Mouse (Mus musculus) kidney, postnatal 0 days (tissue): ENCODE measurements at regions not wholly inside any gene's neighbourhood (a gene's known extent, or its start where the extent isn't known, plus 50 kb on each side); places are given as distances from the start of the nearest gene placed in this dataset.

Experiments
- ATAC-seq: fragments of 200-750 bp; cut with Nextera tagmentation; replicated peaks from 2 replicates; pipeline ENCODE4 v1.8.0; 2017; ENCODE audit warnings: low read depth, moderate number of reproducible peaks, moderate TSS enrichment, moderate library complexity; ENCODE audit not compliant: low FRiP score
- DNase-seq: peaks from one replicate; pipeline ENCODE4 v3.0.0-alpha.2; 2016; ENCODE audit warnings: low spot score
- H3K27ac ChIP-seq: fragments of 300-500 bp; sonication (generic); 2 replicates; pipeline ENCODE4 v1.5.1; 2014; ENCODE audit warnings: mild to moderate bottlenecking
- H3K27me3 ChIP-seq: fragments of 300-500 bp; sonication (generic); 2 replicates; pipeline ENCODE4 v1.6.1; 2014; ENCODE audit warnings: low read length, mixed read lengths; ENCODE audit not compliant: insufficient read depth
- H3K36me3 ChIP-seq: fragments of 300-500 bp; sonication (generic); 2 replicates; pipeline ENCODE4 v1.6.1; 2014; ENCODE audit warnings: low read length, mixed read lengths; ENCODE audit not compliant: insufficient read depth
- H3K4me1 ChIP-seq: fragments of 300-500 bp; sonication (generic); replicated peaks from 2 replicates; pipeline ENCODE4 v1.6.1; 2014; ENCODE audit warnings: antibody characterized with exemption, low read length, mixed read lengths; ENCODE audit not compliant: insufficient read depth
- H3K4me2 ChIP-seq: fragments of 300-500 bp; sonication (generic); 2 replicates; pipeline ENCODE4 v1.6.1; 2014; ENCODE audit warnings: mild to moderate bottlenecking, low read length, moderate library complexity, mixed read lengths
- H3K4me3 ChIP-seq: fragments of 300-500 bp; sonication (generic); replicated peaks from 2 replicates; pipeline ENCODE4 v1.5.1; 2014; ENCODE audit warnings: low read depth, low read length
- H3K9ac ChIP-seq: fragments of 300-500 bp; sonication (generic); 2 replicates; pipeline ENCODE4 v1.6.1; 2014; ENCODE audit warnings: low read depth, low read length
- H3K9me3 ChIP-seq: fragments of 300-500 bp; sonication (generic); replicated peaks from 2 replicates; pipeline ENCODE4 v1.6.1; 2016; ENCODE audit warnings: low read length, inconsistent platforms, mixed read lengths
- CTCF ChIP-seq: IDR thresholded peaks from 2 replicates; pipeline ENCODE4 v1.5.1; 2016; ENCODE audit warnings: antibody characterized with exemption, low read depth, mild to moderate bottlenecking, moderate library complexity
- WGBS: fragments of 180-500 bp; shearing (Covaris S2); extraction: QIAGEN DNeasy Blood & Tissue Kit; methylation state at CpG from one replicate; pipeline ENCODE4 v1.1.7; 2014; 5-methylcytosine and 5-hydroxymethylcytosine counted together

DNA sequence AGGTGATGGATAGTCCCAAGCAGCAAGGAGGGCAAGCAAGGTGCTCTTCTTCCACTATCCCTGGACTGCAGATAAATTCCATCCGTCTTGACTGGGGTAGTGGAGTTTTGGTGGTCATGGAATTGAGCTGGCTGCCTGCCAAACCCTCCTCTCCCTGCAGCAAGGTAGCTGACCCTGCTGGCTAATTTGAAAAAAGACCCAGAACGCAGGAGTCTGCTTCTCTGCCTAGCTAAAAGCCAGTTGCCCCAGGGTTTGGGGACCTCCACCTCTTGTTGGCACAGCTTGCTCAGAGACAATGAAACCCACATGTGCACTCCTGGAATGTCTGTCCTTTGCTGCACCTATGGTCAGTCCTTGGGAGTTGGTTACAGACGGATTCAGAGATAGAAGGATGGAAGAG is 233.6 kb upstream of the Gjb5 start:
- no peak overlapping the region for H3K27ac ChIP-seq
- no peaks in the 10 kb centered on the region for H3K9me3 ChIP-seq
- H3K9ac ChIP-seq, result no peak overlapping the region
- ATAC-seq (no peak), DNase-seq (no peak)
- TF ChIP-seq CTCF, result no peak
- H3K4me1 ChIP-seq, result no peaks in the 10 kb centered on the region
- H3K36me3 ChIP-seq, result no peaks in the 10 kb centered on the region
- 35% methylated on average over 3 of the region's 3 CpGs for WGBS
- no peaks in the 10 kb centered on the region for H3K27me3 ChIP-seq
- no peak overlapping the region for H3K4me3 ChIP-seq
- no peak overlapping the region for H3K4me2 ChIP-seq

GRCm38 (mm10) chr4:127586822-127587221 is 228.8 kb upstream of the Gjb5 start:
- no peaks in the 10 kb centered on the region for H3K4me1 ChIP-seq
- 62% methylated on average over 4 of the region's 4 CpGs for WGBS
- no peak for TF ChIP-seq CTCF
- H3K9ac ChIP-seq, result no peak overlapping the region
- no peak for ATAC-seq
- H3K27ac ChIP-seq, result no peak overlapping the region
- H3K4me3 ChIP-seq, result no peak overlapping the region
- H3K9me3 ChIP-seq, result no peaks in the 10 kb centered on the region
- no peak overlapping the region for H3K4me2 ChIP-seq
- DNase-seq, result no peak
- H3K27me3 ChIP-seq, result no peaks in the 10 kb centered on the region
- H3K36me3 ChIP-seq, result no peaks in the 10 kb centered on the region

GRCm38 (mm10) chr4:127576521-127576920 is 218.5 kb upstream of the Gjb5 start:
- Histone ChIP-seq H3K9ac (no peak overlapping the region), H3K4me2 (no peak overlapping the region), H3K27ac (no peak overlapping the region), H3K9me3 (no peaks in the 10 kb centered on the region), H3K4me3 (no peak overlapping the region), H3K4me1 (no peaks in the 10 kb centered on the region), H3K36me3 (no peaks in the 10 kb centered on the region), H3K27me3 (no peaks in the 10 kb centered on the region)
- DNase-seq, result no peak
- no peak for ATAC-seq
- 85% methylated on average over 3 of the region's 3 CpGs for WGBS
- no peak for TF ChIP-seq CTCF

- no peaks in the 10 kb centered on the region for H3K4me1 ChIP-seq
- no peak for ATAC-seq
- DNase-seq, result no peak
- TF ChIP-seq CTCF, result no peak
- no peaks in the 10 kb centered on the region for H3K36me3 ChIP-seq
- H3K4me3 ChIP-seq, result no peak overlapping the region
- H3K9me3 ChIP-seq, result no peaks in the 10 kb centered on the region
- H3K9ac ChIP-seq, result no peak overlapping the region
- no peaks in the 10 kb centered on the region for H3K27me3 ChIP-seq
- no peak overlapping the region for H3K4me2 ChIP-seq
- WGBS, result 79% methylated on average over 5 of the region's 5 CpGs
- H3K27ac ChIP-seq, result no peak overlapping the region
These were observed 204.6 kb upstream of the Gjb5 start for GRCm38 (mm10) chr4:127562602-127563001.

GRCm38 (mm10) chr4:127558572-127558971 is 200.6 kb upstream of the Gjb5 start:
- Histone ChIP-seq H3K4me3 (no peak overlapping the region), H3K9me3 (no peaks in the 10 kb centered on the region), H3K27me3 (no peaks in the 10 kb centered on the region), H3K9ac (no peak overlapping the region), H3K4me1 (no peaks in the 10 kb centered on the region), H3K36me3 (no peaks in the 10 kb centered on the region), H3K4me2 (no peak overlapping the region), H3K27ac (no peak overlapping the region)
- TF ChIP-seq CTCF, result no peak
- DNase-seq (peak; percentile 4), ATAC-seq (no peak)
- WGBS, result 40% methylated on average over 7 of the region's 7 CpGs

DNA sequence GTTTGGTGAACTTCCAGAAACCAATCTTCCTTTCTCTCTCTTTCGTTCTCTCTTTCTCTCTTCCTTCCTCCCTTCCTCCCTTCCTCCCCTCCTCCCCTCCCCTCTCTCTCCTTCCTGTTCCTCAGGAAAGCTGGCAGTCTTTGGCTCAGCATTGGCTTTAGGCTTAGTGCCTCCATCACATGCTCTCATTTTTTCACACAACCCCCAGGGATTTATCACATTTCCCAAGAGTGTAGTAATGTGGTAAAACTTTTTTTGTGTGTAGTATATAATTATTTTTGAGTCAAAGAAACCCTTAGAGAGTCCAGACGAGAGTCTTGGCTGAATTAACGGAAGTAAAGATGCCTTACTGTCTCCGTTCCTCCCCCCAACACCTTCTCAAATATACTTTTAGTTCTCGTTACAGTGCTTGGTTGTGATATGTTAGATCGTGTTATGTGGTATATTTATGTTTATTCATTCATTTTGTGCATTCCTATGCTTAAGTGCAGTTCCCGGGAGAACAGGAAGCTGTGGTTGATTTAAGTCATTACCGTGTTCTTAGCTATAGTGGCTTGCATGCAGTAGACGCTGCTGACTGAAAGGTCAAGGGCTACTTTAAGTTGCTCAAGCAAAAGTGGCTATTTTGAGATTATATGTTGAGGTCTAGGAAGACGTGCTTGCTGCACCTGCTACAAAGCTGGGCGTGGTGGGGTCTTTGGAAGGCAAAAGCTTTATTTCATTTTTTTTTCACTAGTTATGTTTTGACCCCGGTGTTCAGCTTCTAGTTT is 194.7 kb upstream of the Gjb5 start:
- Histone ChIP-seq H3K4me1 (no peaks in the 10 kb centered on the region), H3K9me3 (no peaks in the 10 kb centered on the region), H3K4me2 (no peak overlapping the region), H3K36me3 (no peaks in the 10 kb centered on the region), H3K27ac (no peak overlapping the region), H3K9ac (no peak overlapping the region), H3K27me3 (no peaks in the 10 kb centered on the region), H3K4me3 (no peak overlapping the region)
- TF ChIP-seq CTCF, result no peak
- no peak for DNase-seq
- ATAC-seq, result no peak
- WGBS, result 71% methylated on average over 12 of the region's 12 CpGs

DNA sequence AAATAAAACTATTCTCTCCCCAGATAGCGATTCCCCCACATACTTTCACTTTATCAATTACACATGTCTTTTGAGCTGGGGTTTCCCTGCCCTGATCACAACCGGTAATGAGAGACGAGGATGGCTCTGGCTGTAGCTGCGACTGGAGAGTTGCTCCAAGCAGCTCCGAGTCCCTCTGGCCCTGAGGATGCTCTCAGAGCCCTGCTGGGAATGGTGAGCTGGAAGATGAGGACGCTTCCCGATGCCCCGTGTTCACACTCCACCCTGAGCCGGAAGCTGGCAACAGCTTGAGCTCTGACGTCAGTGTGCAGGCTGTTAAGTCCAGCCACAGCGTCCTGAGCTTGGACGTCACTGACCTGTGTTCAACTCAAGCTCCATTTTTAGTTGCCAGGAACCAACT is 191.6 kb upstream of the Gjb5 start:
- H3K27ac ChIP-seq, result no peak overlapping the region
- H3K4me2 ChIP-seq, result no peak overlapping the region
- ATAC-seq (no peak), DNase-seq (no peak)
- WGBS, result 39% methylated on average over 12 of the region's 12 CpGs
- TF ChIP-seq CTCF, result no peak
- no peaks in the 10 kb centered on the region for H3K27me3 ChIP-seq
- H3K9ac ChIP-seq, result no peak overlapping the region
- H3K4me1 ChIP-seq, result no peaks in the 10 kb centered on the region
- no peak overlapping the region for H3K4me3 ChIP-seq
- no peaks in the 10 kb centered on the region for H3K9me3 ChIP-seq
- H3K36me3 ChIP-seq, result no peaks in the 10 kb centered on the region
